Mouse (Mus musculus) MEL (cell line): ENCODE data around the gene Cuta. TPM values are rescaled to one million over a fixed set of nuclear protein-coding genes. Genes with fewer than 3 reads are reported as not detected.

Experiments
- DNase-seq: peaks from one replicate; pipeline ENCODE4 v3.0.0; 2011; ENCODE audit warnings: low read depth, low spot score
- H3K27ac ChIP-seq: 2 replicates; pipeline ENCODE4 v1.5.1; 2012; ENCODE audit warnings: low read depth, mild to moderate bottlenecking, control low read depth, low read length, moderate library complexity; ENCODE audit not compliant: control insufficient read depth
- H3K27me3 ChIP-seq, 2 experiments: fragments of 150-350 bp in 1 of 2; sonication (generic) in 1 of 2; 2 replicates each; pipeline ENCODE4 v1.6.1; 2012; ENCODE audit warnings: low read length in 2 of 2, mild to moderate bottlenecking in 2 of 2, improper control_type of control experiment in 1 of 2, moderate library complexity in 1 of 2; ENCODE audit not compliant: insufficient read depth in 2 of 2, control insufficient read depth in 1 of 2
- H3K36me3 ChIP-seq, 2 experiments: 2 replicates each; pipeline ENCODE4 v1.6.1; 2012 to 2014; ENCODE audit warnings: low read length in 2 of 2, improper control_type of control experiment in 1 of 2, inconsistent platforms in 1 of 2, mild to moderate bottlenecking in 1 of 2; ENCODE audit not compliant: insufficient read depth in 2 of 2, control insufficient read depth in 1 of 2
- H3K4me1 ChIP-seq, 2 experiments: fragments of 150-350 bp in 1 of 2; sonication (generic) in 1 of 2; 2 replicates each; pipeline ENCODE4 v1.6.1; 2012; ENCODE audit warnings: low read length in 2 of 2, improper control_type of control experiment in 1 of 2, mild to moderate bottlenecking in 1 of 2; ENCODE audit not compliant: insufficient read depth in 2 of 2, control insufficient read depth in 1 of 2
- H3K4me3 ChIP-seq, 2 experiments: fragments of 150-350 bp in 1 of 2; sonication (generic) in 1 of 2; 2 replicates each; pipeline ENCODE4 v1.5.1; 2012; ENCODE audit warnings: low read depth in 2 of 2, low read length in 2 of 2, mild to moderate bottlenecking in 2 of 2, moderate library complexity in 2 of 2, control low read depth in 1 of 2, improper control_type of control experiment in 1 of 2; ENCODE audit not compliant: control insufficient read depth in 1 of 2, insufficient read depth in 1 of 2
- H3K79me2 ChIP-seq: 2 replicates; pipeline ENCODE4 v1.6.1; 2012; ENCODE audit warnings: mild to moderate bottlenecking, low read length, moderate library complexity; ENCODE audit not compliant: control insufficient read depth, poor library complexity, insufficient read depth
- H3K9ac ChIP-seq: 2 replicates; pipeline ENCODE4 v1.6.1; 2012; ENCODE audit warnings: low read depth, mild to moderate bottlenecking, control low read depth, low read length, moderate library complexity; ENCODE audit not compliant: control insufficient read depth, poor library complexity, severe bottlenecking
- H3K9me3 ChIP-seq: fragments of 150-350 bp; sonication (generic); replicated peaks from 2 replicates; pipeline ENCODE4 v1.6.1; 2012; ENCODE audit warnings: mild to moderate bottlenecking, low read length, improper control_type of control experiment, moderate library complexity; ENCODE audit not compliant: insufficient read depth
- BHLHE40 ChIP-seq: IDR thresholded peaks from 2 replicates; pipeline ENCODE4 v1.6.1; 2012; ENCODE audit warnings: low read depth, mild to moderate bottlenecking, inconsistent platforms, low read length, improper control_type of control experiment, borderline replicate concordance
- CHD1 ChIP-seq: IDR thresholded peaks from 2 replicates; pipeline ENCODE4 v1.6.1; 2012; ENCODE audit warnings: low read depth, mild to moderate bottlenecking, inconsistent platforms, low read length, improper control_type of control experiment
- CTCF ChIP-seq, 3 experiments: IDR thresholded peaks in 2 of 3; conservative IDR thresholded peaks in 1 of 3; 2 replicates each; pipeline ENCODE4 v1.5.1; 2011 to 2012; ENCODE audit warnings: low read length in 3 of 3, low read depth in 2 of 3, mild to moderate bottlenecking in 2 of 3, improper control_type of control experiment in 1 of 3, inconsistent platforms in 1 of 3, mixed read lengths in 1 of 3, moderate library complexity in 1 of 3; ENCODE audit not compliant: control insufficient read depth in 1 of 3, insufficient read depth in 1 of 3, poor library complexity in 1 of 3, severe bottlenecking in 1 of 3
- ELF1 ChIP-seq: IDR thresholded peaks from 2 replicates; pipeline ENCODE4 v1.6.1; 2014; ENCODE audit warnings: low read depth, mild to moderate bottlenecking, inconsistent platforms, low read length, improper control_type of control experiment, moderate library complexity
- EP300 ChIP-seq, 2 experiments: IDR thresholded peaks; 2 replicates each; pipeline ENCODE4 v1.6.1; 2011; ENCODE audit warnings: improper control_type of control experiment in 2 of 2, low read length in 2 of 2, low read depth in 1 of 2, mild to moderate bottlenecking in 1 of 2
- ETS1 ChIP-seq: IDR thresholded peaks from 2 replicates; pipeline ENCODE4 v1.6.1; 2012; ENCODE audit warnings: low read depth, mild to moderate bottlenecking, inconsistent platforms, low read length, improper control_type of control experiment, moderate library complexity
- GABPA ChIP-seq: IDR thresholded peaks from 2 replicates; pipeline ENCODE4 v1.6.1; 2012; ENCODE audit warnings: low read depth, mild to moderate bottlenecking, inconsistent platforms, low read length, improper control_type of control experiment, moderate library complexity
- HCFC1 ChIP-seq: IDR thresholded peaks from 2 replicates; pipeline ENCODE4 v1.6.1; 2012; ENCODE audit warnings: low read depth, mild to moderate bottlenecking, inconsistent platforms, low read length, improper control_type of control experiment, moderate library complexity
- KAT2A ChIP-seq: conservative IDR thresholded peaks from 2 replicates; pipeline ENCODE4 v1.6.1; 2012; ENCODE audit warnings: low read depth, low read length, improper control_type of control experiment, inconsistent platforms
- MAFK ChIP-seq: IDR thresholded peaks from 2 replicates; pipeline ENCODE4 v1.6.1; 2011; ENCODE audit warnings: low read depth, mild to moderate bottlenecking, low read length, improper control_type of control experiment, borderline replicate concordance
- MAX ChIP-seq: IDR thresholded peaks from 2 replicates; pipeline ENCODE4 v1.6.1; 2011; ENCODE audit warnings: low read length, improper control_type of control experiment
- MXI1 ChIP-seq: IDR thresholded peaks from 2 replicates; pipeline ENCODE4 v1.6.1; 2011; ENCODE audit warnings: mild to moderate bottlenecking, low read depth, low read length, improper control_type of control experiment
- MYC ChIP-seq: IDR thresholded peaks from 2 replicates; pipeline ENCODE4 v1.6.1; 2011; ENCODE audit warnings: low read depth, mild to moderate bottlenecking, low read length, improper control_type of control experiment, moderate library complexity
- NELFE ChIP-seq: IDR thresholded peaks from 2 replicates; pipeline ENCODE4 v1.6.1; 2011; ENCODE audit warnings: low read depth, low read length, improper control_type of control experiment
- NRF1 ChIP-seq: IDR thresholded peaks from 2 replicates; pipeline ENCODE4 v1.6.1; 2014; ENCODE audit warnings: low read depth, mild to moderate bottlenecking, inconsistent platforms, low read length, improper control_type of control experiment, moderate library complexity; ENCODE audit not compliant: poor library complexity, insufficient read depth, severe bottlenecking
- POLR2A ChIP-seq, 2 experiments: IDR thresholded peaks; 2 replicates each; pipeline ENCODE4 v1.6.1; 2011 to 2012; ENCODE audit warnings: low read length in 2 of 2, mild to moderate bottlenecking in 2 of 2, control low read depth in 1 of 2, improper control_type of control experiment in 1 of 2, low read depth in 1 of 2, moderate library complexity in 1 of 2; ENCODE audit not compliant: control insufficient read depth in 1 of 2, insufficient read depth in 1 of 2, poor library complexity in 1 of 2
- POLR2AphosphoS2 ChIP-seq: IDR thresholded peaks from 2 replicates; pipeline ENCODE4 v1.6.1; 2011; ENCODE audit warnings: low read length, improper control_type of control experiment
- RAD21 ChIP-seq: IDR thresholded peaks from 2 replicates; pipeline ENCODE4 v1.6.1; 2011; ENCODE audit warnings: mild to moderate bottlenecking, low read depth, low read length, improper control_type of control experiment
- SIN3A ChIP-seq: IDR thresholded peaks from 2 replicates; pipeline ENCODE4 v1.6.1; 2012; ENCODE audit warnings: low read length, improper control_type of control experiment, inconsistent platforms
- SMC3 ChIP-seq: IDR thresholded peaks from 2 replicates; pipeline ENCODE4 v1.6.1; 2011; ENCODE audit warnings: low read depth, low read length, improper control_type of control experiment
- TAL1 ChIP-seq: IDR thresholded peaks from 2 replicates; pipeline ENCODE4 v1.6.1; 2012; ENCODE audit warnings: mild to moderate bottlenecking, inconsistent platforms, low read length, moderate library complexity, mixed read lengths
- TBP ChIP-seq: IDR thresholded peaks from 2 replicates; pipeline ENCODE4 v1.8.0; 2011; ENCODE audit warnings: low read depth, low read length, improper control_type of control experiment
- TCF12 ChIP-seq: IDR thresholded peaks from 2 replicates; pipeline ENCODE4 v1.6.1; 2014; ENCODE audit warnings: low read depth, mild to moderate bottlenecking, inconsistent platforms, low read length, improper control_type of control experiment, moderate library complexity
- UBTF ChIP-seq: IDR thresholded peaks from 2 replicates; pipeline ENCODE4 v1.6.1; 2012; ENCODE audit warnings: low read depth, mild to moderate bottlenecking, inconsistent platforms, low read length, improper control_type of control experiment, moderate library complexity, borderline replicate concordance; ENCODE audit not compliant: insufficient read depth
- USF1 ChIP-seq: IDR thresholded peaks from 2 replicates; pipeline ENCODE4 v1.6.1; 2014; ENCODE audit warnings: low read depth, mild to moderate bottlenecking, inconsistent platforms, low read length, improper control_type of control experiment, moderate library complexity
- USF2 ChIP-seq, 2 experiments: IDR thresholded peaks; 2 replicates each; pipeline ENCODE4 v1.6.1; 2011 to 2012; ENCODE audit warnings: improper control_type of control experiment in 2 of 2, low read length in 2 of 2, borderline replicate concordance in 1 of 2, inconsistent platforms in 1 of 2, low read depth in 1 of 2, mild to moderate bottlenecking in 1 of 2; ENCODE audit not compliant: insufficient read depth in 1 of 2
- ZC3H11A ChIP-seq: IDR thresholded peaks from 2 replicates; pipeline ENCODE4 v1.6.1; 2012; ENCODE audit warnings: low read depth, mild to moderate bottlenecking, inconsistent platforms, low read length, improper control_type of control experiment
- ZKSCAN1 ChIP-seq: IDR thresholded peaks from 2 replicates; pipeline ENCODE4 v1.6.1; 2012; ENCODE audit warnings: low read depth, mild to moderate bottlenecking, inconsistent platforms, low read length, improper control_type of control experiment, moderate library complexity
- ZNF384 ChIP-seq: IDR thresholded peaks from 2 replicates; pipeline ENCODE4 v1.6.1; 2012; ENCODE audit warnings: low read depth, mild to moderate bottlenecking, inconsistent platforms, low read length, improper control_type of control experiment
- polyA plus RNA-seq, 2 experiments: library from polyadenylated mRNA; stranded (reverse) in 1 of 2; unstranded in 1 of 2; fragments of >175 nt in 1 of 2; fragments of >200 nt in 1 of 2; gene quantifications; 2 replicates each; pipeline versions ENCODE4 v1.2.1 to v1.2.4; 2012; ENCODE audit warnings: low replicate concordance in 2 of 2, low read depth in 1 of 2; ENCODE audit not compliant: insufficient read length in 2 of 2, insufficient read depth in 1 of 2, missing spikeins in 1 of 2
- total RNA-seq: library from RNA; depleted of rRNA; stranded (reverse); fragments of 300-350 nt; gene quantifications from 2 replicates; pipeline ENCODE4 v1.2.3, GENCODE M21; 2012

Cuta gene
- total and polyA plus RNA-seq, 3 experiments = 66.8 to 220 TPM; not detected in 1

DNA sequence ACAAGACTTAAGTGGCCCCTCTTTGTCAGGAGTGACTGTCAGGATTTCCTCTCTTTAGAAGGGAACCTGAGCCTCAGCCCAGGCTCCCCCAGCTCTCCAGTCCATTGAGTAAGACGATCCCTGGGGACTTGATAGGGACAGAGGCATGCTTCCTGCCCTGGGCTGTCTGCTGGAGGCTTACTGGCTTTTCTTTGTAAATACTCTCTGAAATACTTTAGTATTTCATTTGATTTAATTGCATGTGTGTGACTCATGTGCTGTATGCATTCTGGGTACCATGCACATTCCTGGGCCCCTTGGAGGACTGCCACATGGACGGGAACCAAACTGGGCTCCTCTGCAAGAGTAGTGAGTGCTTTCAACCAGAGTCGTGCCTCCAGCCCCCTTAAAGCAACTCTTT is 51.4 kb downstream of the Cuta start:
- peaks cover 3 to 10% of the 10 kb centered on the region in 2 experiments for H3K4me1 ChIP-seq
- no peaks in the 10 kb centered on the region for H3K9me3 ChIP-seq
- no peak overlapping the region for H3K9ac ChIP-seq
- no peak for DNase-seq
- H3K27me3 ChIP-seq = no peaks in the 10 kb centered on the region
- H3K4me3 ChIP-seq = no peak overlapping the region
- TF ChIP-seq KAT2A (no peak), POLR2A (IDR thresholded peaks at IDR 0.05; ENCODE audit: control insufficient read depth in 1 of 2, insufficient read depth in 1 of 2, low read depth in 1 of 2, low read length in 2 of 2, poor library complexity in 1 of 2) (no peak), NELFE (no peak), BHLHE40 (no peak), HCFC1 (no peak), POLR2AphosphoS2 (no peak)
- peaks cover 26% of the 10 kb centered on the region for H3K79me2 ChIP-seq
- peaks cover 0 to 9% of the 10 kb centered on the region in 2 experiments; a peak in 2 of 4 replicates for H3K36me3 ChIP-seq
- no peak overlapping the region for H3K27ac ChIP-seq

GRCm38 (mm10) chr17:26886047-26886749 is 53.2 kb downstream of the Cuta start:
- peak overlapping the region; percentile 80 for H3K27ac ChIP-seq
- H3K9ac ChIP-seq = peak overlapping the region; percentile 85
- no peaks in the 10 kb centered on the region for H3K9me3 ChIP-seq
- H3K27me3 ChIP-seq = no peaks in the 10 kb centered on the region
- peaks cover 0 to 9% of the 10 kb centered on the region in 2 experiments; a peak in 2 of 4 replicates for H3K36me3 ChIP-seq
- peak; percentile 93 for DNase-seq
- H3K79me2 ChIP-seq = peaks cover 28% of the 10 kb centered on the region
- peak overlapping the region; percentile 88 to 93 for H3K4me3 ChIP-seq
- peaks cover 3 to 10% of the 10 kb centered on the region in 2 experiments for H3K4me1 ChIP-seq
- TF ChIP-seq ETS1 (peak; percentile 52; the same call in 1 of the 2 replicates), ZC3H11A (peak; percentile 89), NRF1 (no peak), MYC (peak; percentile 100), USF1 (peak; percentile 95), TAL1 (no peak), POLR2A (IDR thresholded peaks at IDR 0.05; ENCODE audit: control insufficient read depth in 1 of 2, insufficient read depth in 1 of 2, low read depth in 1 of 2, low read length in 2 of 2, poor library complexity in 1 of 2) (peak in 1 of 2 experiments; percentile 74; a peak in 2 of 4 replicates), POLR2AphosphoS2 (no peak), SIN3A (peak; percentile 98), BHLHE40 (peak; percentile 97), ZKSCAN1 (no peak), UBTF (no peak), CHD1 (no peak), CTCF (IDR thresholded peaks at IDR 0.05 in 2 of 3, conservative IDR thresholded peaks at IDR 0.05 in 1 of 3; ENCODE audit: control insufficient read depth in 1 of 3, insufficient read depth in 1 of 3, low read depth in 2 of 3, low read length in 3 of 3, poor library complexity in 1 of 3, severe bottlenecking in 1 of 3) (peak; percentile 91 to 98 (median 98)), HCFC1 (peak; percentile 72), ELF1 (peak; percentile 85), TBP (peak; percentile 69; the same call in 1 of the 2 replicates), ZNF384 (no peak), SMC3 (peak; percentile 97), TCF12 (no peak), MAFK (no peak), USF2 (IDR thresholded peaks at IDR 0.05; ENCODE audit: borderline replicate concordance in 1 of 2, insufficient read depth in 1 of 2, low read depth in 1 of 2, low read length in 2 of 2) (peak; percentile 14 to 81; a peak in 2 of 4 replicates), GABPA (no peak), EP300 (IDR thresholded peaks at IDR 0.05; ENCODE audit: low read depth in 1 of 2, low read length in 2 of 2) (no peak), MAX (peak; percentile 100), MXI1 (peak; percentile 100), RAD21 (peak; percentile 94), NELFE (peak; percentile 47; the same call in 1 of the 2 replicates)
